Mouse (Mus musculus) MEL-GATA-1-ER (cell line): ENCODE measurements around the gene Klri1.
"Not testable (repeated sequence)": the region's sequence is repeated elsewhere in the genome, so short reads cannot be mapped to it uniquely, and the experiment has no call there.

Experiments
- DNase-seq: peaks from one replicate; pipeline ENCODE4 v3.0.0-alpha.2; 2012; ENCODE audit warnings: low read depth; ENCODE audit errors: extremely low read depth

Gene Klri1

GRCm38 (mm10) chr6:129717032-129717431 lies at the start of gene Klri1:
Klri1 (minus strand) TSS chr6:129717132.
- DNase-seq = no peak

GRCm38 (mm10) chr6:129747654-129748032 lies 30.7 kb upstream of the Klri1 start:
- no peak for DNase-seq

GRCm38 (mm10) chr6:129747016-129747653 lies 30.2 kb upstream of the Klri1 start:
- DNase-seq = no peak

- no peak for DNase-seq
Observed at GRCm38 (mm10) chr6:129746151-129746550, 29.2 kb upstream of the Klri1 start.

- DNase-seq = peak; percentile 3
Observed at GRCm38 (mm10) chr6:129740069-129740721, 23.3 kb upstream of the Klri1 start, which contains the start of gene Klri2. Klri2 (minus strand) TSS chr6:129740484.

GRCm38 (mm10) chr6:129736414-129736813 lies 19.5 kb upstream of the Klri1 start:
- DNase-seq = no peak

GRCm38 (mm10) chr6:129727237-129727636 lies 10.3 kb upstream of the Klri1 start:
- no peak for DNase-seq

- no peak for DNase-seq
Observed at GRCm38 (mm10) chr6:129721390-129721789, 4.5 kb upstream of the Klri1 start.

- no peak for DNase-seq
Observed at GRCm38 (mm10) chr6:129720487-129720886, 3.6 kb upstream of the Klri1 start.

- DNase-seq = peak; percentile 55
Observed at GRCm38 (mm10) chr6:129713566-129713965, 3.4 kb downstream of the Klri1 start.

GRCm38 (mm10) chr6:129691436-129691835 lies 25.5 kb downstream of the Klri1 start:
- DNase-seq = not testable (repeated sequence)

- DNase-seq = peak; percentile 16
Observed at GRCm38 (mm10) chr6:129680379-129680778, 36.6 kb downstream of the Klri1 start.

GRCm38 (mm10) chr6:129678873-129679272 lies 38.1 kb downstream of the Klri1 start, which contains the start of gene Klrc1:
Klrc1 (minus strand) TSS chr6:129678973.
- no peak for DNase-seq

- not testable (repeated sequence) for DNase-seq
Observed at GRCm38 (mm10) chr6:129661301-129661700, 55.6 kb downstream of the Klri1 start.

GRCm38 (mm10) chr6:129660589-129660988 lies 56.3 kb downstream of the Klri1 start, which contains the start of gene Klrc2:
Klrc2 (minus strand) TSS chr6:129660689.
- not testable (repeated sequence) for DNase-seq
